Mouse (Mus musculus): ENCODE data around the gene Atat1. TPM values are rescaled to one million over a fixed set of nuclear protein-coding genes. Genes with fewer than 3 reads are reported as not detected.

Gene Atat1
- polyA plus RNA-seq, 1 experiment, result 80.2 TPM

- WGBS, result 74% methylated on average over 1 of the region's 1 CpGs
- Histone ChIP-seq H3K27ac (ENCODE audit: insufficient read depth, low read length) (no peak overlapping the region; the same call in 1 of the 2 replicates), H3K4me3 (replicated peaks; ENCODE audit: insufficient read depth, low read depth, low read length) (no peak overlapping the region), H3K4me1 (ENCODE audit: control insufficient read depth, insufficient read depth, low read length) (peaks cover 4% of the 10 kb centered on the region; the same call in 1 of the 2 replicates), H3K27me3 (ENCODE audit: control insufficient read depth, insufficient read depth, low read length) (no peaks in the 10 kb centered on the region)
- no peak for DNase-seq
- no peak for TF ChIP-seq POLR2A (IDR thresholded peaks at IDR 0.05; ENCODE audit: borderline replicate concordance, insufficient read depth, low read length)
- TF ChIP-seq CTCF (IDR thresholded peaks at IDR 0.05; ENCODE audit: borderline replicate concordance, insufficient read depth, low read depth, low read length), result no peak
Observed at GRCm38 (mm10) chr17:35920384-35920783, 10.5 kb upstream of the Atat1 start.

GRCm38 (mm10) chr17:35919864-35920301, 10.0 kb upstream of the Atat1 start:
- WGBS, result 12% methylated on average over 6 of the region's 6 CpGs
- TF ChIP-seq CTCF (IDR thresholded peaks at IDR 0.05; ENCODE audit: borderline replicate concordance, insufficient read depth, low read depth, low read length) (no peak), POLR2A (IDR thresholded peaks at IDR 0.05; ENCODE audit: borderline replicate concordance, insufficient read depth, low read length) (no peak)
- H3K4me3 ChIP-seq (replicated peaks; ENCODE audit: insufficient read depth, low read depth, low read length), result peak overlapping the region; percentile 20
- peaks cover 4% of the 10 kb centered on the region; the same call in 1 of the 2 replicates for H3K4me1 ChIP-seq (ENCODE audit: control insufficient read depth, insufficient read depth, low read length)
- no peak for DNase-seq
- no peaks in the 10 kb centered on the region for H3K27me3 ChIP-seq (ENCODE audit: control insufficient read depth, insufficient read depth, low read length)
- H3K27ac ChIP-seq (ENCODE audit: insufficient read depth, low read length), result no peak overlapping the region; the same call in 1 of the 2 replicates

- WGBS, result under 1% methylated on average over 7 of the region's 7 CpGs
- H3K4me1 ChIP-seq (ENCODE audit: control insufficient read depth, insufficient read depth, low read length), result peaks cover 4% of the 10 kb centered on the region; the same call in 1 of the 2 replicates
- H3K27ac ChIP-seq (ENCODE audit: insufficient read depth, low read length), result peak overlapping the region; percentile 97
- peak overlapping the region; percentile 99 for H3K4me3 ChIP-seq (replicated peaks; ENCODE audit: insufficient read depth, low read depth, low read length)
- DNase-seq, result peak; percentile 95 to 97
- no peaks in the 10 kb centered on the region for H3K27me3 ChIP-seq (ENCODE audit: control insufficient read depth, insufficient read depth, low read length)
- TF ChIP-seq POLR2A (IDR thresholded peaks at IDR 0.05; ENCODE audit: borderline replicate concordance, insufficient read depth, low read length) (peak; percentile 51; the same call in 1 of the 2 replicates), CTCF (IDR thresholded peaks at IDR 0.05; ENCODE audit: borderline replicate concordance, insufficient read depth, low read depth, low read length) (no peak)
Observed at GRCm38 (mm10) chr17:35919060-35919715, 9.3 kb upstream of the Atat1 start.

GRCm38 (mm10) chr17:35918276-35919059, 8.6 kb upstream of the Atat1 start:
- no peak for TF ChIP-seq CTCF (IDR thresholded peaks at IDR 0.05; ENCODE audit: borderline replicate concordance, insufficient read depth, low read depth, low read length)
- no peak for TF ChIP-seq POLR2A (IDR thresholded peaks at IDR 0.05; ENCODE audit: borderline replicate concordance, insufficient read depth, low read length)
- peak; percentile 63 to 67 for DNase-seq
- H3K27me3 ChIP-seq (ENCODE audit: control insufficient read depth, insufficient read depth, low read length), result no peaks in the 10 kb centered on the region
- H3K4me1 ChIP-seq (ENCODE audit: control insufficient read depth, insufficient read depth, low read length), result peaks cover 4% of the 10 kb centered on the region; the same call in 1 of the 2 replicates
- peak overlapping the region; percentile 99 for H3K4me3 ChIP-seq (replicated peaks; ENCODE audit: insufficient read depth, low read depth, low read length)
- H3K27ac ChIP-seq (ENCODE audit: insufficient read depth, low read length), result peak overlapping the region; percentile 97
- under 1% methylated on average over 11 of the region's 11 CpGs for WGBS

- TF ChIP-seq POLR2A (IDR thresholded peaks at IDR 0.05; ENCODE audit: borderline replicate concordance, insufficient read depth, low read length) (peak; percentile 70; the same call in 1 of the 2 replicates), CTCF (IDR thresholded peaks at IDR 0.05; ENCODE audit: borderline replicate concordance, insufficient read depth, low read depth, low read length) (no peak)
- DNase-seq, result peak; percentile 66 to 84
- Histone ChIP-seq H3K4me3 (replicated peaks; ENCODE audit: insufficient read depth, low read depth, low read length) (peak overlapping the region; percentile 99), H3K27me3 (ENCODE audit: control insufficient read depth, insufficient read depth, low read length) (no peaks in the 10 kb centered on the region), H3K27ac (ENCODE audit: insufficient read depth, low read length) (peak overlapping the region; percentile 93), H3K4me1 (ENCODE audit: control insufficient read depth, insufficient read depth, low read length) (no peaks in the 10 kb centered on the region; the same call in 1 of the 2 replicates)
- under 1% methylated on average over 13 of the region's 13 CpGs for WGBS
Observed at GRCm38 (mm10) chr17:35917463-35918251, 7.8 kb upstream of the Atat1 start.

GRCm38 (mm10) chr17:35917143-35917462, 7.2 kb upstream of the Atat1 start:
- Histone ChIP-seq H3K4me3 (replicated peaks; ENCODE audit: insufficient read depth, low read depth, low read length) (peak overlapping the region; percentile 99), H3K27me3 (ENCODE audit: control insufficient read depth, insufficient read depth, low read length) (no peaks in the 10 kb centered on the region), H3K27ac (ENCODE audit: insufficient read depth, low read length) (peak overlapping the region; percentile 93), H3K4me1 (ENCODE audit: control insufficient read depth, insufficient read depth, low read length) (no peaks in the 10 kb centered on the region; the same call in 1 of the 2 replicates)
- peak in 1 of 2 experiments; percentile 60 for DNase-seq
- WGBS, result 0% methylated on average over 8 of the region's 8 CpGs
- TF ChIP-seq CTCF (IDR thresholded peaks at IDR 0.05; ENCODE audit: borderline replicate concordance, insufficient read depth, low read depth, low read length), result no peak
- no peak for TF ChIP-seq POLR2A (IDR thresholded peaks at IDR 0.05; ENCODE audit: borderline replicate concordance, insufficient read depth, low read length)

All from cerebellum, adult 2 months (tissue).